Mouse (Mus musculus) liver, postnatal 0 days (tissue): ENCODE results near the gene Thsd7b.

Experiments
- CTCF ChIP-seq: sonication (generic); IDR thresholded peaks from 2 replicates; pipeline ENCODE4 v1.5.1; 2016; ENCODE audit warnings: antibody characterized with exemption, low read depth
- EP300 ChIP-seq: IDR thresholded peaks from 2 replicates; pipeline ENCODE4 v1.6.1; 2016; ENCODE audit warnings: antibody characterized with exemption, low read depth, mild to moderate bottlenecking

DNA sequence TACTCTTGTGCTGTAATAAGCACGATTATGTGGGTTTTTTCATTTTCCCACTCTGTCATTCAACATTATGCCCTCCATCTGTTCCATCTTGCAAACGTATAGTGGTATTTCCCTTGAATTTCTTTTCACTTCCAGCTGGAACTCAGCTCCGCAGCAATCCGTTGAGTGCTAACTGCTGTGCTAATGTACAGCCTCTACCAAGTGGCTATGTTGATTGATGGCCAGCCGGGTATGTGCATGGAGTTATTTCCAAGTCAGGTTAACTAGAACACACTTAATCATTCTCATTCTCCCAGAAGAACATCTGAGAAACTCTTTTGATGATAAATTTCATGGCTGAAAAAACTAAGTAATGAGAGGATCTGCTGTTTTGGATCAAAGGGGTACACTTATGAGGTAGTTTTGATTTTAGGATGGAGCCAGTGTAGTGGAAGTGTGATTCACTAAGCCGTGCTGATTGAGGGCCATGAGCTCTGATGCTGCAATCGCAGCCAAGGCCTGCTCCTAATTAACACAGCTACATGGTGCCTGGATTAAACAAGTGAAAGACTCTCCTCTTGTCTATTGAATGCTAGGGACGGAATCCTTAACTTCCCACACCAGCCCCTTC is 371.3 kb downstream of the Thsd7b start:
- no peak for TF ChIP-seq CTCF
- TF ChIP-seq EP300, result no peak
